In the genomic region with DNA sequence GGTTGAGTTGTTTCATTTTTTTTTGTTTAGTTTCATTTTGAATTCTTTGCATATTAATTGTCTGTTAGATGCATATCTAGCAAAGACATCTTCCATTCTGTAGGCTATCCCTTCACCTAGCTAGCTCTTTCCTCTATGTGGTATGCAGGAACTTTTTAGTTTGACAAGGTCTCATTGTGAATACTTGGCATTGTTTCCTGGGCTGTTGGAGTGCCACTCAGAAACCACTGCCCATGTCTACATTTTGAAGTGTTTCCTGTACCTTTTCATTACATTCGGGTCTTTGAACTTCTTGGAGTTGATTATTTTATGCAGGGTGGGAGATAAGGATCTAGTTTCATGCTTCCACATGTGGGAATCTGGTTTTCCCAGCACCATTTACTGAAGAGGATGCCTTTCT, we compare ENCODE assay signal across 23 mouse cellular contexts.
DNase-seq lines count a peak whose midpoint lies in the region; ATAC-seq and TF ChIP-seq lines count a peak whose summit lies in the region.
"Had no signal": no experiment of that assay in that cellular context is flagged by ENCODE, and none has a peak within 500 bp of the region (broad histone marks: within the 10 kb centered on the region; RNA-seq: fewer than 3 reads in every experiment).

No protein-coding gene starts in this region.

- H3K4me2 ChIP-seq in lung, embryonic 16.5 days (ENCODE audit: low read depth, low read length): no peak overlapping the region
- no peak overlapping the region for H3K4me2 ChIP-seq in forebrain, embryonic 12.5 days
- H3K4me2 ChIP-seq: forebrain, embryonic 15.5 days; heart, embryonic 11.5 days; hindbrain, embryonic 14.5 days had no signal

- TF ChIP-seq POLR2A in lung, adult 2 months (IDR thresholded peaks at IDR 0.05; ENCODE audit: borderline replicate concordance, extremely low read depth, low read depth, low read length): no peak

- no peaks in the 10 kb centered on the region for H3K9me3 ChIP-seq in lung, embryonic 16.5 days (ENCODE audit: control insufficient read depth, low read length)
- H3K9me3 ChIP-seq in forebrain, embryonic 12.5 days: no peaks in the 10 kb centered on the region
- H3K9me3 ChIP-seq: forebrain, embryonic 15.5 days had no signal

- peak; percentile 9 for DNase-seq in lung, adult 2 months
- peak; percentile 21 for DNase-seq in lung, postnatal 14 days
- DNase-seq in lung, postnatal 4 days: peak; percentile 11 to 30
- DNase-seq in layer of hippocampus, adult 2 months (ENCODE audit: low spot score in 2 of 2): no peak
- DNase-seq in right cerebral cortex, adult 2 months (ENCODE audit: low spot score in 2 of 2): no peak
- DNase-seq: adrenal gland, postnatal 10 days; adrenal gland, postnatal 36 days; B cell, adult 2 months; cerebellum, adult 18-20 months; cerebellum, adult 9-10 months; cerebellum, postnatal 14 days; gastrocnemius, postnatal 10 days; heart, adult 11 months; heart, postnatal 36 days had no signal

- H3K27me3 ChIP-seq in lung, embryonic 16.5 days (ENCODE audit: control insufficient read depth, insufficient read depth, low read depth, low read length): peaks cover 21% of the 10 kb centered on the region
- peaks cover 25% of the 10 kb centered on the region for H3K27me3 ChIP-seq in forebrain, embryonic 12.5 days
- H3K27me3 ChIP-seq: CH12.LX had no signal

- no peaks in the 10 kb centered on the region for H3K36me3 ChIP-seq in lung, embryonic 16.5 days (ENCODE audit: control insufficient read depth, insufficient read depth, low read length)
- no peaks in the 10 kb centered on the region for H3K36me3 ChIP-seq in forebrain, embryonic 12.5 days (replicated peaks)
- H3K36me3 ChIP-seq: forebrain, embryonic 15.5 days; G1E had no signal

- ATAC-seq in lung, embryonic 16.5 days (ENCODE audit: low read depth): peak; percentile 70; the same call in 1 of the 2 replicates
- no peak for ATAC-seq in forebrain, embryonic 12.5 days (ENCODE audit: low FRiP score)
- ATAC-seq: forebrain, embryonic 15.5 days; hindbrain, postnatal 0 days; Patski had no signal

- WGBS in lung, adult 2 months: 63% methylated on average over 1 of the region's 1 CpGs
- WGBS in lung, embryonic 16.5 days: 58% methylated on average over 1 of the region's 1 CpGs
- WGBS in forebrain, embryonic 12.5 days: 73% methylated on average over 1 of the region's 1 CpGs

- TF ChIP-seq CTCF in lung, adult 2 months (IDR thresholded peaks at IDR 0.05; ENCODE audit: insufficient read depth, low read length): no peak
- TF ChIP-seq CTCF in layer of hippocampus, adult 2 months (conservative IDR thresholded peaks at IDR 0.05): no peak

- no peaks in the 10 kb centered on the region for H3K4me1 ChIP-seq in lung, adult 2 months (ENCODE audit: control insufficient read depth, insufficient read depth, low read length)
- H3K4me1 ChIP-seq in lung, embryonic 16.5 days (replicated peaks; ENCODE audit: control insufficient read depth, insufficient read depth, low read length): no peaks in the 10 kb centered on the region
- H3K4me1 ChIP-seq in forebrain, embryonic 12.5 days: no peaks in the 10 kb centered on the region
- H3K4me1 ChIP-seq: forebrain, embryonic 15.5 days had no signal

- no peak overlapping the region for H3K9ac ChIP-seq in lung, embryonic 16.5 days (ENCODE audit: low read length)
- H3K9ac ChIP-seq in forebrain, embryonic 12.5 days: no peak overlapping the region
- H3K9ac ChIP-seq: forebrain, embryonic 15.5 days; hindbrain, embryonic 14.5 days had no signal

- H3K4me3 ChIP-seq in lung, adult 2 months (replicated peaks; ENCODE audit: extremely low read depth, low read depth, low read length): no peak overlapping the region
- H3K4me3 ChIP-seq in lung, embryonic 16.5 days (ENCODE audit: low read length): no peak overlapping the region
- H3K4me3 ChIP-seq in layer of hippocampus, adult 2 months: no peak overlapping the region
- H3K4me3 ChIP-seq in forebrain, embryonic 12.5 days (replicated peaks): no peak overlapping the region
- H3K4me3 ChIP-seq: forebrain, embryonic 15.5 days had no signal

- H3K27ac ChIP-seq in lung, embryonic 16.5 days (ENCODE audit: low read length): no peak overlapping the region
- H3K27ac ChIP-seq in layer of hippocampus, adult 2 months: no peak overlapping the region
- no peak overlapping the region for H3K27ac ChIP-seq in forebrain, embryonic 12.5 days
- H3K27ac ChIP-seq: forebrain, embryonic 15.5 days; hindbrain, embryonic 14.5 days; hindbrain, postnatal 0 days had no signal

Comparison
In these comparisons a context has a peak if more than half of its experiments do, and no peak if none do; other contexts are left out.
1. DNase-seq: peak in lung, adult 2 months (single experiment), lung, postnatal 14 days (single experiment) and lung, postnatal 4 days (2 of 2); none in layer of hippocampus, adult 2 months (0 of 2) and right cerebral cortex, adult 2 months (0 of 2).